Mouse (Mus musculus) liver, adult (tissue): ENCODE measurements at regions not wholly inside any gene's neighbourhood (a gene's known extent, or its start where the extent isn't known, plus 50 kb on each side); places are given as distances from the start of the nearest gene placed in this dataset.

Source experiments
- GATA4 ChIP-seq: IDR thresholded peaks from 2 replicates; pipeline ENCODE4 v1.6.1; 2014; ENCODE audit warnings: mild to moderate bottlenecking, low read length; ENCODE audit not compliant: insufficient replicate concordance

GRCm38 (mm10) chr1:61202079-61202478, 224.4 kb downstream of the Icos start:
- TF ChIP-seq GATA4 = no peak

GRCm38 (mm10) chr1:61203170-61203569, 225.4 kb downstream of the Icos start:
- TF ChIP-seq GATA4 = no peak

- no peak for TF ChIP-seq GATA4
These were observed 225.9 kb downstream of the Icos start for GRCm38 (mm10) chr1:61203612-61204011.

DNA sequence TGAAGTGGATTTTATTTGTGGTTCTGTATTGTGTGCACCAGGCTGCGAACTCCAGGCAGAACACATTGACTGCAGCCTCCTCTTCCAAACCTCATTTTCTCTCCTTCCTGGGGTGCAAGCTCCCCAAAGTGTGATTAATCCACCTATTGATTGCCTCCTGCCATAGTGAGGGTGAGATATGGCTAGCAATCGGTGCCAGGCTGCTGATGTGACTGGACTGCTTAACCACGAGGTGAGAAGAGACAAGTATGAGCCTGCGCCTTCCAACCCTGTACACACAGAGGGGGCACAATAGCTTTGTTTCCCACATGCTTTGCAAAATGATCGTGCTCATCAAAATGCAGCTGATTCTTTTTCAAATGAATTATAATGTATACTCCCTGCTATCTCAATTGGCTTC, 227.4 kb downstream of the Icos start:
- TF ChIP-seq GATA4 = no peak

- TF ChIP-seq GATA4 = no peak
These were observed 229.2 kb downstream of the Icos start for GRCm38 (mm10) chr1:61206861-61207380.

GRCm38 (mm10) chr1:61208386-61208785, 230.7 kb downstream of the Icos start:
- no peak for TF ChIP-seq GATA4

GRCm38 (mm10) chr1:61221131-61221530, 243.4 kb downstream of the Icos start:
- TF ChIP-seq GATA4 = no peak

GRCm38 (mm10) chr1:61228942-61229341, 251.2 kb downstream of the Icos start:
- no peak for TF ChIP-seq GATA4

GRCm38 (mm10) chr1:61233001-61233400, 255.3 kb downstream of the Icos start:
- no peak for TF ChIP-seq GATA4

DNA sequence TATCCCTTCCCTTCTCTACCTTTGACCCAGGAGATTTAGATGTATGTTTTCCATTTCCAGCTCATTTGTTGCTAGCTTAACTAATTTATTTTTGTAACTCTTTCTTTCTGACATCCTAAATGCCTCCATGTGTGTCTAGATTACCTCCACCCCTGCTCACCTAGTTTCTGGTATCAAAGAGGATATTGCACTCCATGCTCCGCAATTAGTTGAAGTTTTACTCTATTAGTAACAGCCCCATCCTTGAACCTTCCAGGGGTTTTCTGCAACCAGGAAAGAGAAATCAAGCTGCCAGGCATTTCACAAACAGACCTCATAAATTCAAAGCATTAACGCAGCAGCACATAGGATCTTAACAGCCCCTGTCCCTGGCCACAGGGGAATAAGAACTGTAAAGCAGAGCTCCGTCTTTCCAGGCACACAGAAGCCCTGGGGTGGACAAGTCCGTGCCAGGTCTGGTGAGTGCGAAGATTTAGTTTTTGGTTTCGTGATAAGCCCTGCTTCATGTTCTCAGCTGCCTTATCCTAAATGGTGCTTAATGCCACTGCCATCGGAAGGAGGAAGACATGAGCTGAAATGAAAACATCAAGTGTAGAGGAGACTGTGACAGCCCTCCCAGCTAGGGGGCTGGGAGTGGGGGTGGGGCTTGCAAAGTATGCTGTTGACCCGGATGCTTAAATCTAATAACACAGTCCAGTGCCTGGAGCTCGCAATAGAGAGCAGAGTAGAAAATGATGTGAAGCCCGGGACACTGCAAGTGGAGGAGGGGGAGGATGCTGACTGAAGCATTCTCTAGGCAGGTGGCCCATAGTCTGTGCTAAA, 256.0 kb downstream of the Icos start:
- no peak for TF ChIP-seq GATA4

DNA sequence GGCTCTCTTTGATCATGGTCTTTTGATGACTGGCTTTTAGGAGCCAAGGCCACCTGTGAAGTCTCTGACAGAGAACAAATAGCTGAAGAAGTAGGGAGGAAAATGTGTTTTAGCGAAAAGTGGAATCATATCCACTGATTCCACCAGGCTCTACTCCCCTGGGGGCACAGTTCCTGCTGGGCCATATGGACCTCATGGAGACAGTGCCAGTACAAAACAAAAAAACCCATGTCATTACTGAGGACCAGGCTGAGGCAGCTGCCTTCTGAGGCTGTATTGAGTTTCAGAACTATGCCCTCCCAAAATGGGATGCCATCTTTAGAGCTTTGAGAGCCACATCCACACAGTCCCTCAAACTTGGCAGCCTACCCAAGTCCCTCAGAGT, 256.6 kb downstream of the Icos start:
- TF ChIP-seq GATA4 = no peak

DNA sequence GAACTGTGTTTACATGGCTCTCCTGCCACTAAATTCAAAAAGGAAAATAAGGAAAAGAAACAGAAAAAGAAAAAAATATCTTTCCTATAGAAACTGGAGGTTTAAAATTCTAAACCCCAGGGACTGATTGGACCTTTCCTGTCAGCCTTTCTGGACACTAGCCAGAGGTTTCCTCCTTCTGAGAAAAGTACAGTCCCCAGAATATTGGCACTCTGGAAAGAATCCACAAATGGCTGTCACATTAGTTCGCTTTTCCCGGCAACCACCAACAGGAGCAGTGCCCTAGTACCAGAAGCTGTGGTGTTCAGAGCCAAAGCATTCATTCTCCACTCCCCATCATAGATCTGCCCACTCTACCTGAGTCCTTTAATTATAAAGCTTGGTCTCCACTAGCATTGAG, 258.8 kb downstream of the Icos start:
- no peak for TF ChIP-seq GATA4

DNA sequence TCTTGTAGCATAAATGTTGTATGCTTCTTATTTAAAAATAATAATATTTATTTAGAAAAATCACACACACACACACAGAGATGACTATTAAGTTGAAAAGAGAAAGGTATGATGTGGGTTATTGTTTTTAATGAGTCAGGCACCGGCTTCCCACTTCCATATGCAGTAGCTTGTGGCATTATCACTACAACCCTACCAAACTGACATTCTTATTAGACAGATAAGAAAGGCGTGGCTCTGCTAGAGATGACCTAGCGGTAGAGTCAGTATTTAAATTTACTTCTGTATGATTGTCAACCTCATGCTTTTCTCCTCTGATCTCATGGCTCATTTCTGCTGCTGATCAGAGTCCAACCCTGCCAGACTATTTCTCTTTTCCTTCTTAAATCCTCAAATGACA, 260.9 kb downstream of the Icos start:
- TF ChIP-seq GATA4 = no peak

GRCm38 (mm10) chr1:61257561-61257960, 279.8 kb downstream of the Icos start:
- no peak for TF ChIP-seq GATA4

- no peak for TF ChIP-seq GATA4
These were observed 285.7 kb downstream of the Icos start for GRCm38 (mm10) chr1:61263466-61263865.

- no peak for TF ChIP-seq GATA4
These were observed 288.0 kb downstream of the Icos start for GRCm38 (mm10) chr1:61265706-61266127.

DNA sequence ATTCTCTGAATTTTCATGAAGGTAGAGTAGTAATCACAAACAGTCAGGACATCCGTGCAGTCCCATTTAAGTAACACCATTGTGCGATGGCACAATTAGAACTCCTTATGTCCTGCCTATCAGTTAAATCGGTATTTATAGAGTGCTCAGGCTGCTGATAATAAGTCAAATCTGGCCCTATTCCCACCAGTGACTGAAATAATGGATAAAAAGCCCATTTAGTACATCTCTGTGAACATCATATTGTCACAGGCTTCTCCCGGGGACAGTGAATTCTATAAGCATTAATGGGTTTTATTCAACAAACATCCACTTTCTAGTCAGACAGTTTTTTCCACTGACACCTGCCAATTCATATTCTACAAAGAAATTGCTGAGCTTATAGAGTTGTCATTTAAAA, 296.1 kb downstream of the Icos start:
- no peak for TF ChIP-seq GATA4
